Mouse (Mus musculus) liver, postnatal 0 days (tissue): ENCODE results near the gene Pacsin1.

Source experiments
- CTCF ChIP-seq: sonication (generic); IDR thresholded peaks from 2 replicates; pipeline ENCODE4 v1.5.1; 2016; ENCODE audit warnings: antibody characterized with exemption, low read depth
- EP300 ChIP-seq: IDR thresholded peaks from 2 replicates; pipeline ENCODE4 v1.6.1; 2016; ENCODE audit warnings: antibody characterized with exemption, low read depth, mild to moderate bottlenecking

GRCm38 (mm10) chr17:27725011-27725410 is 69.7 kb downstream of the Pacsin1 start:
- TF ChIP-seq CTCF (no peak), EP300 (no peak)
